Mouse (Mus musculus): ENCODE data around the gene Lbh. TPM values are rescaled to one million over a fixed set of nuclear protein-coding genes. Genes with fewer than 3 reads are reported as not detected.

Lbh gene
- polyA plus RNA-seq, 1 experiment = 4.9 TPM

DNA sequence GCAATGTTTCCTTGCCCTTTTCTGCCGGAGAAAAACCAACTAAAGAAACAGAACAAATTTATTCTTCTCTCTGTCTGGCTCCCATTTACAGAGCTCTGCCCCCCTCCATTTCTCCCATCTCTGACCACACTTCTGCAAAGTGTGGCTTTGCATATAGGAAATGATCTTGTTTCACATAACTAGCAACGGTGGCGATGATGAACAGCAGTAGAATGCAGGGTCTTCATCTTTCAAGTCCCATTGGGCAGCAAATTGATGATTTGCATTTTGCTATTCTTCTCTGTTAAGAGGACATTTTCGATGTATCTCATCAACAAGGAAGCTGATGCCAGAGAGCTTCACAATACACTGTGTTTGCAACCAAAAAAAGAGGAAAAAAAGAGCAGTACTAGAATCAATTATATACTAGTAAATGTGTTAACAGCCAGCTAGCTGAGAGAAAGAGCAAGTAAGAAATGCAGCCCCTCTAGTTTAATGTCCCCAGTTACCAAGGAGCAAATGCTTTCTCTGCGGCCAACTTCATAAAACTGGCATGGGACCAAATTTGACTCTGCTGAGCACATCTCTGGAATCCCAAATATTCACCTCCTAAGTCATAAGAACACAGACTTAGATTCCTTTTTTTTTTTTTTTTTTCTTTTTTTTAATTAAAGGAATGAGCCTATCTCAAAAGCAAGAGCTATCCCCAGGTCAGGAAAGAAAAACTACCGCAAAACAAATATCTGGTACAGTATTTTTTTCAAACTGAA, 29.2 kb downstream of the Lbh start:
- no peak overlapping the region for H3K9ac ChIP-seq (ENCODE audit: low read depth, poor library complexity, severe bottlenecking)
- TF ChIP-seq EP300 (IDR thresholded peaks at IDR 0.05; ENCODE audit: insufficient read depth, low read depth, low read length) (no peak), CTCF (IDR thresholded peaks at IDR 0.05; ENCODE audit: low read depth, low read length) (no peak), POLR2A (IDR thresholded peaks at IDR 0.05; ENCODE audit: insufficient read depth, low read length) (no peak)
- H3K4me1 ChIP-seq (ENCODE audit: control insufficient read depth, insufficient read depth, low read length) = no peaks in the 10 kb centered on the region
- H3K27ac ChIP-seq (ENCODE audit: insufficient read depth, low read length) = no peak overlapping the region
- H3K36me3 ChIP-seq (ENCODE audit: control insufficient read depth, insufficient read depth, low read length, poor library complexity, severe bottlenecking) = no peaks in the 10 kb centered on the region
- H3K4me3 ChIP-seq (ENCODE audit: low read depth, low read length) = no peak overlapping the region
- no peaks in the 10 kb centered on the region for H3K9me3 ChIP-seq (replicated peaks; ENCODE audit: control insufficient read depth, insufficient read depth, low read length, poor library complexity, severe bottlenecking)
- no peaks in the 10 kb centered on the region for H3K27me3 ChIP-seq (ENCODE audit: control insufficient read depth, insufficient read depth, low read length, poor library complexity, severe bottlenecking)

DNA sequence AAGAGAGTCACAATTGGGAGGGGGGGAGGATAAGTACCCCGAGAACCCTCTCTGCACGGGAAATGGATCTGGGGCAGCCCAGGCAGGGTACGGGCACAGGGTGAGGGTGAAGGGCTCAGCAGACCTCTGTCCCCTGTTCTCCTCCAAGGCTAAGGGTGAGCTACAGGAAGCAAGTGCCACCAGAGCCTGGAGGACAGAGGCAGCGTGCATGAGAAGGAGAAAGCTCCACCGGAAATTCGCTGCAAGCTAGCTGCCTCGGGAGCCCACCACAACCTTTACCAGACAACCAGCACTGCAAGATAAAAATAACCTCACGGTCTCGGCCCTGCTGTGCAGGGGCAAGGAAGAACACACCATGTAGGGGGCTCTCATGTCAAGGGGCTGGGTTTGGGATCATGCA, 30.0 kb downstream of the Lbh start:
- H3K36me3 ChIP-seq (ENCODE audit: control insufficient read depth, insufficient read depth, low read length, poor library complexity, severe bottlenecking) = no peaks in the 10 kb centered on the region
- TF ChIP-seq POLR2A (IDR thresholded peaks at IDR 0.05; ENCODE audit: insufficient read depth, low read length) (no peak), CTCF (IDR thresholded peaks at IDR 0.05; ENCODE audit: low read depth, low read length) (no peak), EP300 (IDR thresholded peaks at IDR 0.05; ENCODE audit: insufficient read depth, low read depth, low read length) (no peak)
- no peak overlapping the region for H3K4me3 ChIP-seq (ENCODE audit: low read depth, low read length)
- no peaks in the 10 kb centered on the region for H3K27me3 ChIP-seq (ENCODE audit: control insufficient read depth, insufficient read depth, low read length, poor library complexity, severe bottlenecking)
- H3K4me1 ChIP-seq (ENCODE audit: control insufficient read depth, insufficient read depth, low read length) = no peaks in the 10 kb centered on the region
- no peak overlapping the region for H3K27ac ChIP-seq (ENCODE audit: insufficient read depth, low read length)
- H3K9me3 ChIP-seq (replicated peaks; ENCODE audit: control insufficient read depth, insufficient read depth, low read length, poor library complexity, severe bottlenecking) = no peaks in the 10 kb centered on the region
- H3K9ac ChIP-seq (ENCODE audit: low read depth, poor library complexity, severe bottlenecking) = no peak overlapping the region

DNA sequence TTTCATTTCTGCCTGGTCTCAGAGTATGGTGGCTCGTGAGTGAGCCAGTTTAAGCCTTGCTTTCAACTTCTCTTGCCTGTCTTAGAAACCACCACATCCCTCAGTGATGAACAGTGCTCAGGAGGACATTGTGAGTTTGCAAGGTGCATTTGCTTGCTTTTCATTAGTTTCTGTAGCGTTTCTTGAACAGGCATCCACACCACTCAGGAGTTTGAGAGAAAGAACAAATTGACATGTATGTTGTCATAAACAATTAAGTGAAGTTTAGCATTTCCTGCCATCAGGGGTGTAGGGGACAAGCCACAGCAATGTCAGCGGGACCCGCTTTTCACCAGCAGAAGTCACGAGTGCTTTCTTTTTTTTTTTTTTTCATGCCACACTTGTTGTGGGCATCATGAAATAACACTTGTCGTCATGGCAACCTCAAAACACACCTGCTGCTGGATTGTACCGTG, 31.2 kb downstream of the Lbh start:
- Histone ChIP-seq H3K9me3 (replicated peaks; ENCODE audit: control insufficient read depth, insufficient read depth, low read length, poor library complexity, severe bottlenecking) (no peaks in the 10 kb centered on the region), H3K4me3 (ENCODE audit: low read depth, low read length) (no peak overlapping the region), H3K36me3 (ENCODE audit: control insufficient read depth, insufficient read depth, low read length, poor library complexity, severe bottlenecking) (no peaks in the 10 kb centered on the region), H3K9ac (ENCODE audit: low read depth, poor library complexity, severe bottlenecking) (no peak overlapping the region), H3K27ac (ENCODE audit: insufficient read depth, low read length) (no peak overlapping the region), H3K27me3 (ENCODE audit: control insufficient read depth, insufficient read depth, low read length, poor library complexity, severe bottlenecking) (no peaks in the 10 kb centered on the region; the same call in 1 of the 2 replicates), H3K4me1 (ENCODE audit: control insufficient read depth, insufficient read depth, low read length) (no peaks in the 10 kb centered on the region)
- TF ChIP-seq POLR2A (IDR thresholded peaks at IDR 0.05; ENCODE audit: insufficient read depth, low read length) (no peak), EP300 (IDR thresholded peaks at IDR 0.05; ENCODE audit: insufficient read depth, low read depth, low read length) (no peak), CTCF (IDR thresholded peaks at IDR 0.05; ENCODE audit: low read depth, low read length) (no peak)

DNA sequence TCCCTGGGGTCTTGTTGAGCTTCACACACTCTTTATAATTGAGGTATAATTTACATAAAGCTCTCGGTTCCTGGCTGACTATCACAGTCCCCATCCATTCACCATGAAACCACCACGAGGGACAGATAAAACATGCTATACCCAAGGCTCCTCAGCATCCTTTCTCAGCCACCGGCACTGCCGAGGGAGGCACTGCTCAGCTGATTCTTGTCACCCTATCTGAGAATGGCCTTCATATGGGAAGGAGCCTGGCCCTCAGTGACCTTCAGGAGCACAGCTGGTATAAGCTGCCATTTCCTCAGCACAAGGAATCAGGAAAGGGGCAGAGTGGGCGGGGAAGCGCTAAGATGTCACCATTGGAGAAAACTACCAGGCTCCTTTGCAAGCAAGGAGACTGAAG, 33.2 kb downstream of the Lbh start:
- Histone ChIP-seq H3K9ac (ENCODE audit: low read depth, poor library complexity, severe bottlenecking) (no peak overlapping the region), H3K36me3 (ENCODE audit: control insufficient read depth, insufficient read depth, low read length, poor library complexity, severe bottlenecking) (no peaks in the 10 kb centered on the region), H3K4me1 (ENCODE audit: control insufficient read depth, insufficient read depth, low read length) (no peaks in the 10 kb centered on the region), H3K4me3 (ENCODE audit: low read depth, low read length) (no peak overlapping the region), H3K27me3 (ENCODE audit: control insufficient read depth, insufficient read depth, low read length, poor library complexity, severe bottlenecking) (no peaks in the 10 kb centered on the region; the same call in 1 of the 2 replicates), H3K9me3 (replicated peaks; ENCODE audit: control insufficient read depth, insufficient read depth, low read length, poor library complexity, severe bottlenecking) (no peaks in the 10 kb centered on the region), H3K27ac (ENCODE audit: insufficient read depth, low read length) (no peak overlapping the region)
- no peak for TF ChIP-seq CTCF (IDR thresholded peaks at IDR 0.05; ENCODE audit: low read depth, low read length)
- TF ChIP-seq POLR2A (IDR thresholded peaks at IDR 0.05; ENCODE audit: insufficient read depth, low read length) = no peak
- TF ChIP-seq EP300 (IDR thresholded peaks at IDR 0.05; ENCODE audit: insufficient read depth, low read depth, low read length) = no peak

DNA sequence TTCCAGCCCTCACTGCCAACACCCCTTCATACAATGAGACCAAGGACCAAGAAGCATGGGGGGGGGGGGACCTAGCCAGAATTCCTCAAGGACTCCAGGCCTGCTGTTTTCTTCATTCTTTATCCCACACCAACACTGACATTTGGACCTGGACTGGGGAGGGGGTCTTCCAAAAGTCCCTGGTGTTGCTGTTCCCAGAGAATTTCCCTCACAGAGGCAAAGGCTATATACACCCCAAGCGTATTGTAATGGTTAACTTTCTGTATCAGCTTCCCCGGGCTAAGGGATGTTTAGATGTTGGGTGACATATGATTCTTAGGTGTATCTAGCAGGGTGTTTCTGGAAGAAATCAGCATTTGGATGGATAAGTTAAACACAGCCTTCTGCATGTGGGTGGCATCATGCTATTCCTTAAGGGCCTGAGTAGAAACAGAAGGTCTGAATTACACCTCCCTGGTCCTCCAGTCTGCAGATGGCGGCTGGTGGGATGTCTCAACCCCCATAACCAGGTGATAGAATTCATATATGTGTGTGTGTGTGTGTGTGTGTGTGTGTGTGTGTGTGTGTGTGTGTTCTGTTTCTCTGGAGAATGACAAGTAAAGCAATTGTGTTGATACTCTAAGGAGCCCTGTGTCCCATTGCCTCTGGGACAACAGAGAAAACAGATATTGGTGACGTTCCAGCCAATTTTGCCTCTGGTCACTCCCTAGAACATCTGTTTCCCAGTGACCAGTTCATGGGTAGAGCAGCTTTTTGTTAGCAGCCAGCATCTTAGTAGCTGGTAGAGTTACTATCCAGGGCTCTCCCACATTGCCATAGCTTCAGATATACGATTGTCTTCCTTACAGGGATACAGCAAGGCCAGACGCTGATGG, 35.9 kb downstream of the Lbh start:
- Histone ChIP-seq H3K27ac (ENCODE audit: insufficient read depth, low read length) (no peak overlapping the region), H3K4me1 (ENCODE audit: control insufficient read depth, insufficient read depth, low read length) (no peaks in the 10 kb centered on the region)

More for the DNA sequence above, 35.9 kb downstream of the Lbh start:
- H3K4me3 ChIP-seq (ENCODE audit: low read depth, low read length) = no peak overlapping the region
- H3K9ac ChIP-seq (ENCODE audit: low read depth, poor library complexity, severe bottlenecking) = no peak overlapping the region
- no peak for TF ChIP-seq CTCF (IDR thresholded peaks at IDR 0.05; ENCODE audit: low read depth, low read length)
- TF ChIP-seq EP300 (IDR thresholded peaks at IDR 0.05; ENCODE audit: insufficient read depth, low read depth, low read length) = no peak
- no peak for TF ChIP-seq POLR2A (IDR thresholded peaks at IDR 0.05; ENCODE audit: insufficient read depth, low read length)
- H3K9me3 ChIP-seq (replicated peaks; ENCODE audit: control insufficient read depth, insufficient read depth, low read length, poor library complexity, severe bottlenecking) = no peaks in the 10 kb centered on the region
- H3K27me3 ChIP-seq (ENCODE audit: control insufficient read depth, insufficient read depth, low read length, poor library complexity, severe bottlenecking) = no peaks in the 10 kb centered on the region; the same call in 1 of the 2 replicates
- H3K36me3 ChIP-seq (ENCODE audit: control insufficient read depth, insufficient read depth, low read length, poor library complexity, severe bottlenecking) = no peaks in the 10 kb centered on the region

All from ES-Bruce4 (cell line).